Mouse (Mus musculus) heart, adult 2 months (tissue): Measurements from ENCODE around the gene Smtnl1. TPM values are rescaled to one million over a fixed set of nuclear protein-coding genes. Genes with fewer than 3 reads are reported as not detected.
"Not testable (repeated sequence)": the region's sequence is repeated elsewhere in the genome, so short reads cannot be mapped to it uniquely, and the experiment has no call there.

Experiments used
- DNase-seq, 2 experiments: peaks; one replicate each; pipeline ENCODE4 v3.0.0; 2021
- H3K27ac ChIP-seq: fragments of 200-600 bp; 2 replicates; pipeline ENCODE4 v1.8.1; 2022
- H3K27me3 ChIP-seq: fragments of 200-500 bp; 2 replicates; pipeline ENCODE4 v1.6.1; 2012; ENCODE audit warnings: mild to moderate bottlenecking, low read length, inconsistent platforms, mixed read lengths; ENCODE audit not compliant: control insufficient read depth, insufficient read depth
- H3K36me3 ChIP-seq: fragments of 200-500 bp; 2 replicates; pipeline ENCODE4 v1.6.1; 2012; ENCODE audit warnings: low read length, inconsistent platforms; ENCODE audit not compliant: control insufficient read depth, insufficient read depth
- H3K4me1 ChIP-seq: fragments of 200-500 bp; 2 replicates; pipeline ENCODE4 v1.6.1; 2011; ENCODE audit warnings: low read length; ENCODE audit not compliant: control insufficient read depth, insufficient read depth
- H3K4me3 ChIP-seq: fragments of 200-600 bp; 2 replicates; pipeline ENCODE4 v1.8.1; 2022
- H3K79me2 ChIP-seq: fragments of 200-500 bp; replicated peaks from 2 replicates; pipeline ENCODE4 v1.6.1; 2012; ENCODE audit warnings: mild to moderate bottlenecking, inconsistent platforms, low read length, moderate library complexity, mixed read lengths; ENCODE audit not compliant: control insufficient read depth, insufficient read depth
- H3K9ac ChIP-seq: fragments of 200-500 bp; 2 replicates; pipeline ENCODE4 v1.6.1; 2012; ENCODE audit warnings: low read depth, mild to moderate bottlenecking, control low read depth, inconsistent platforms, low read length, mixed read lengths
- CTCF ChIP-seq: fragments of 200-600 bp; IDR thresholded peaks from 2 replicates; pipeline ENCODE4 v1.8.1; 2022; ENCODE audit warnings: antibody characterized with exemption, mild to moderate bottlenecking, moderate library complexity
- EP300 ChIP-seq: fragments of 200-500 bp; IDR thresholded peaks from 2 replicates; pipeline ENCODE4 v1.6.1; 2011; ENCODE audit warnings: low read depth, low read length, control low read depth; ENCODE audit not compliant: insufficient read depth
- POLR2A ChIP-seq: fragments of 200-500 bp; IDR thresholded peaks from 2 replicates; pipeline ENCODE4 v1.6.1; 2011; ENCODE audit warnings: mild to moderate bottlenecking, low read depth, low read length, control low read depth; ENCODE audit not compliant: insufficient read depth
- WGBS: fragments of 180-500 bp; shearing (Covaris S2); methylation state at CpG from one replicate; pipeline ENCODE4 v1.1.7; 2018; 5-methylcytosine and 5-hydroxymethylcytosine counted together
- intact Hi-C: fragments of 180-260 bp; cut with DNase I; formaldehyde crosslinking; loops from one replicate; pipeline ENCODE4 v1.15.1; 2025
- polyA plus RNA-seq: library from polyadenylated mRNA; depleted of rRNA; stranded (reverse); fragments of >200 nt; gene quantifications from 2 replicates; pipeline ENCODE4 v1.2.3, GENCODE M21; 2012
- total RNA-seq, 2 experiments: library from RNA; stranded (reverse); gene quantifications; 2 replicates each; pipeline ENCODE4 v1.2.3; 2021

Smtnl1 gene
- total and polyA plus RNA-seq, 3 experiments, result not detected

- Histone ChIP-seq H3K27me3 (no peaks in the 10 kb centered on the region), H3K4me3 (no peak overlapping the region), H3K27ac (no peak overlapping the region), H3K4me1 (no peaks in the 10 kb centered on the region), H3K36me3 (no peaks in the 10 kb centered on the region), H3K9ac (no peak overlapping the region), H3K79me2 (no peaks in the 10 kb centered on the region)
- DNase-seq, result no peak
- WGBS, result 96% methylated on average over 7 of the region's 7 CpGs
- intact Hi-C loops, result no loop called here
- TF ChIP-seq POLR2A (no peak), CTCF (no peak), EP300 (no peak)
Measured at GRCm38 (mm10) chr2:84803963-84804362, 18.5 kb downstream of the Smtnl1 start.

GRCm38 (mm10) chr2:84801223-84801622, 21.2 kb downstream of the Smtnl1 start:
- 85% methylated on average over 5 of the region's 5 CpGs for WGBS
- intact Hi-C loops, H3K27ac ChIP-seq, H3K4me3 ChIP-seq, H3K9ac ChIP-seq, DNase-seq, H3K36me3 ChIP-seq, H3K4me1 ChIP-seq, H3K79me2 ChIP-seq, H3K27me3 ChIP-seq: not testable (repeated sequence)

- H3K27me3 ChIP-seq, result no peaks in the 10 kb centered on the region
- H3K4me3 ChIP-seq, result no peak overlapping the region
- 60% methylated on average over 4 of the region's 4 CpGs for WGBS
Measured at GRCm38 (mm10) chr2:84800304-84800703, 22.1 kb downstream of the Smtnl1 start.

GRCm38 (mm10) chr2:84799041-84799561, 23.4 kb downstream of the Smtnl1 start:
- 0% methylated on average over 16 of the region's 16 CpGs for WGBS
- H3K9ac ChIP-seq, result peak overlapping the region; percentile 44
- H3K4me1 ChIP-seq, result no peaks in the 10 kb centered on the region
- no peaks in the 10 kb centered on the region for H3K79me2 ChIP-seq
- H3K36me3 ChIP-seq, result no peaks in the 10 kb centered on the region
- intact Hi-C loops, result loop anchor here (2.0 kb wide), 1 partner anchor 58 kb away; no protein-coding TSS in a partner anchor
- peak; percentile 64 to 77 for DNase-seq
- H3K4me3 ChIP-seq, result peak overlapping the region; percentile 74
- peak overlapping the region; percentile 77 for H3K27ac ChIP-seq
- TF ChIP-seq POLR2A (peak; percentile 47; the same call in 1 of the 2 replicates), EP300 (0 out of 2 replicates have a peak, but pooled peaks have one; percentile 28), CTCF (peak; percentile 90)
- H3K27me3 ChIP-seq, result no peaks in the 10 kb centered on the region

More at GRCm38 (mm10) chr2:84800304-84800703, 22.1 kb downstream of the Smtnl1 start:
- no peaks in the 10 kb centered on the region for H3K36me3 ChIP-seq
- H3K9ac ChIP-seq, result no peak overlapping the region; the same call in 1 of the 2 replicates
- H3K79me2 ChIP-seq, result no peaks in the 10 kb centered on the region
- intact Hi-C loops, result no loop called here
- TF ChIP-seq EP300 (no peak), POLR2A (peak; percentile 35; the same call in 1 of the 2 replicates)
- no peak overlapping the region for H3K27ac ChIP-seq
- no peak for DNase-seq
- H3K4me1 ChIP-seq, result no peaks in the 10 kb centered on the region

GRCm38 (mm10) chr2:84798493-84798921, 23.9 kb downstream of the Smtnl1 start, which contains the start of gene Ube2l6:
Gene Ube2l6 (plus strand): TSS chr2:84798828.
- intact Hi-C loops, result loop anchor here (2.0 kb wide), 1 partner anchor 58 kb away; no protein-coding TSS in a partner anchor
- Histone ChIP-seq H3K79me2 (no peaks in the 10 kb centered on the region), H3K9ac (peak within 1 kb of the TSS; percentile 44), H3K4me3 (peak within 1 kb of the TSS; percentile 74), H3K27me3 (no peaks in the 10 kb centered on the region), H3K27ac (peak within 1 kb of the TSS; percentile 77), H3K4me1 (no peaks in the 10 kb centered on the region), H3K36me3 (no peaks in the 10 kb centered on the region)
- DNase-seq, result peak; percentile 80 to 83
- WGBS, result 1% methylated on average over 21 of the region's 21 CpGs
- TF ChIP-seq EP300, result no peak
- peak; percentile 61 for TF ChIP-seq POLR2A
- TF ChIP-seq CTCF, result no peak; the same call in 1 of the 2 replicates

GRCm38 (mm10) chr2:84797833-84798492, 24.5 kb downstream of the Smtnl1 start:
- Histone ChIP-seq H3K36me3 (no peaks in the 10 kb centered on the region), H3K79me2 (no peaks in the 10 kb centered on the region), H3K9ac (peak overlapping the region; percentile 44), H3K4me1 (no peaks in the 10 kb centered on the region), H3K4me3 (peak overlapping the region; percentile 74), H3K27ac (peak overlapping the region; percentile 77), H3K27me3 (no peaks in the 10 kb centered on the region)
- intact Hi-C loops, result loop anchor here (2.0 kb wide), 1 partner anchor 57 kb away; no protein-coding TSS in a partner anchor
- peak; percentile 84 for TF ChIP-seq CTCF
- peak; percentile 70; the same call in 1 of the 2 replicates for TF ChIP-seq EP300
- no peak for TF ChIP-seq POLR2A
- DNase-seq, result peak; percentile 81 to 82
- 10% methylated on average over 13 of the region's 13 CpGs for WGBS
